Mouse (Mus musculus) adrenal gland, adult 18-20 months (tissue): ENCODE data around the gene Ei24. TPM values are rescaled to one million over a fixed set of nuclear protein-coding genes. Genes with fewer than 3 reads are reported as not detected.

ENCODE experiments used
- DNase-seq, 2 experiments: peaks; one replicate each; pipeline ENCODE4 v3.0.0; 2021 to 2022; ENCODE audit warnings: low spot score in 2 of 2
- long read RNA-seq, 2 experiments: library from polyadenylated mRNA; stranded (forward); transcript quantifications; one replicate each; pipeline ENCODE4 v2.0.0; 2021
- total RNA-seq, 2 experiments: library from RNA; stranded (reverse); gene quantifications; 1 replicate in 1 of 2; 2 replicates in 1 of 2; pipeline ENCODE4 v1.2.3; 2021

Ei24 gene
- total RNA-seq, result 100 to 1,000 TPM; 118 to 130 TPM
- long read RNA-seq, experiment 1, transcript Ei24-202 (11 exons, 2,309 nt), result minor isoform, 6 of 123 reads
- long read RNA-seq, experiment 1, transcript Ei24-201 (11 exons, 2,220 nt), result major isoform, 107 of 123 reads
- long read RNA-seq, experiment 1, partial matches to known transcripts, result 0 of 123 reads
- long read RNA-seq, experiment 1, other reads (novel, unspliced or antisense), result 10 of 123 reads
- long read RNA-seq, experiment 2, transcript Ei24-201 (11 exons, 2,220 nt), result major isoform, 144 of 169 reads
- long read RNA-seq, experiment 2, transcript Ei24-202 (11 exons, 2,309 nt), result minor isoform, 6 of 169 reads
- long read RNA-seq, experiment 2, partial matches to known transcripts, result 4 of 169 reads
- long read RNA-seq, experiment 2, other reads (novel, unspliced or antisense), result 13 of 169 reads

DNA sequence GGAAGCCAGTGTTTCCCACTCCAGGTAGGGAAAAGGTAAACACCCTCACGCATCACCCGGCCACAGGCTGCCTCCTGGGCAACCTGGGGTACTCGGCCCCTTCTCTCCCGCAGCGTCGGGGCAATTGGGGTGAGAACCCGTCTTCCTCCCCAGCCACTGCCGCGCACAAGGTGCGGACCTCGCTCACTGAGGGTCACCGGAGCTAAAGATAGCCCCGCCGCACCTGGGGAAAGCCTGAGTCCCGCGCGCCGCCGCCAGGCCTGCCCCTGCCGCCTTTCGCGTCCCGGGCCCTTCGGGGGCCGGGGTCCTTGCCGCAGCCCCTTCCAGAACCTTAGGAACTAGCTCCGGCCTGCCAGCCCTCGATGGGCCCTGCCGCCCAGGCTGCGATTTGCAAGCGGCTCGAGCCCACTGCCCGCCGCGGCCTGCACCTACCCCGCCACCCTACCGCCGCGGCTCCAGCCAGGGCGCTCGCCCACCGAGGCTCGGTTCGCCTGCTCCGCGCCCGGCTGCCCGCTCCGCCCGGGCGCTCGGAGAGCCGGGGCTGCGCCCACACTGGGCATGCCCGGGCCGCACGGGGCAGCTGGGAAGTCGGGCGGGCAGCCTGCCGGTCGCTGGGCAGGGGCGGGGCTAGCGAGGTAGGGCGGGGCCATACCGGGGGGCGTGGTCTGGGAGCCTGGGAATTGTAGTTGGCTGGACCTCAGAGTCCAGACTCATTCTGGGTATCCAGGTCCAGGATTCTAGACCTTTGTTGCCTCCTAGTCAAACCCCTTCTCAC lies at the start of gene Ei24:
TSS of gene Ei24 (minus strand) at position 613 of the 775 bp plus-strand sequence.
- DNase-seq, result peak; percentile 96 to 97

DNA sequence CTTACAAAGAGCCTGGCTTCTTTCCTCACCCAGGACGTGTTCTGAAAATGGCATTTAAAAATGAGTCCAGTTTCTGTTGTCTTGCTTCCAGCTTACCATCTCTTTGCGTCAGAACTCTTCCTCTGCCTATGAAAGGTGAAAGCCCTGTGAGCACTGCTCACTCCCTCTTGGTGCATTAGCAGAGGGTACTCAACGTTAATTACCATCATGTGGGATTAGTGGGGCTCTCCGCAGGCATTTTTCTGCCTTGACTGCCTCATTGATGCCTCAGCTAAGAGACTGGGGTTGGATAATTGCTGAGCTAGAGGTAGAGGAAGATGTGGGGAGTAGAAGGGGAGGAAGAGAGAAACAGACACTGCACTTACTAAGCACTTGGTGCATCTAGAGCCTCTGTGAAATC lies 49.2 kb upstream of the Ei24 start:
- DNase-seq, result no peak

DNA sequence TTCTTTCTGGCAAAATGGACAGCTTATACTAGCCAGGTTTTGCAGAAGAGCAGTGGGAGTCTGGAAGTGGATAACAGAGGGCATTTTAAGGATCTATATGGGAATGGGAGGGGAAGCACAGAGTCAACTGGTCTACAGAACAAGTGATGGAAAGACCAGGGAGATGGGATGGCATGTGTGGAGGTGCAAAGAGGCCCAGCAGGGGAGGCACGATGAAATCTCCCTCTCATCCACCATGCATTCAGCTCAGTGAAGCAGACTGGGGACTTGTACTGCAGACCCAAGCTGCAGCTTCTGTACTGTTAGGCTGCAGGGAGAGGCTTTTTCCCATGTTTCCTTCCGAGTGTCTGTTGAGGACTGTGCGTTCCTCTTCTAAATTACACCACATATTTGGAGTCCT lies 36.7 kb upstream of the Ei24 start:
- no peak for DNase-seq

DNA sequence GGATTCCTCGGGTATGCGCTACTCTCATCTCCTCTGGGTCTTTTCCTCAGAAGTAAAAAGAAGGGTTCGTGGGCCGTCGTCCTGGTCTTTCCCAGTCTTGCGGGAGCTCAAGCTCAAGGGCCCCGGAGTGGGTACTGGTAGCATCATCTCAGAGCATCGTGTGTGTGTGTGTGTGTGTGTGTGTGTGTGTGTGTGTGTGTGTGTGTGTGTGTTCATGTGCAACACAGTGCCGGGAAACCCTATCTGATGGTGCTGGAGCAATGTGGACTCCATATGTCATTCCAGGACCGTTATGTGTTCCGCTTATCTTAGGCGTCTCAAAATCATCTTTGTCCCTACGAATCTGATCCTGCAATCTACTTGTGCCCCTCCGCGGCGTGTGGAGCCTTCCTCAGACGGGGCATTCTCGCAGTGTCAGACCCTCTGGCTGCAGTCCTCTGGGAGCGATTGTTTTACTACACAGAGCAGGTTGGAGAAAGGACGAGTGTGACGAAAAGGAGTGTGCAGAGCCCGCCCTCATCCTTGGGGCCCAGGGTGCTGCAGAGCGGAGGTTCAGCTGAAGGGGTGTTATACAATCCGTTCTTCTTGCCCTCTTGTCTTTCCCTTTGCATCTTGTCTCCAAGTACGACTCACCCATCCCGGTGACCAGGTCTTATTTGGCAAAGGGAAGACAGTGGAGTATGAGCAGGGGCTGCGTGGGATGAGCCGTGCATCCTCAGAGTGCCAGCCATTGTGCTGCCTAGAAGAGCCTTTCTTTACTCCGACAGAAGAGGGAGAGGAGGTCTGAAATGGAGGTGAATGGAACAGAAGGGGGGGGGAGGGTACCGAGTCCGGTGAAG lies 36.1 kb upstream of the Ei24 start:
- peak in 1 of 2 experiments; percentile 4 for DNase-seq

DNA sequence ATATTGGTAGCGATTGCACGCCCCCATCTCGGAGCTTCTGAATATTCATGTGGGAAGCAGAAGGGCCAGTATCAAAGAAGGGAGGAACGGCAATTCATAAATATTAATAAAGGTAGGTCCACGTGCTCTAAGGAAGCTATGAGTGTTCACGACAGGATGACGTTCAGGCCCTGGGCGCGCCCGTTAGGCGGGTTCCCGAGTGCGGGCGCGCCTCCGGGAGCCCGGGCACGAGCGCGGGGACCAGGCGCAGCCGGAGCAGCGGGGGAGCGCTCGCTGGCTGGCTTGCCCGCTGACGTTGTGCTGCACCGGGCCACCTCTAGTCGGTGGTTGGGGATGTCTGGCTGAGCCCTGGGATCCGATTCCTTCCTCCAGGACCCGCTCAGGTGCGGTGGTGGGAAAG lies 35.3 kb upstream of the Ei24 start:
- DNase-seq, result peak; percentile 53 to 61

DNA sequence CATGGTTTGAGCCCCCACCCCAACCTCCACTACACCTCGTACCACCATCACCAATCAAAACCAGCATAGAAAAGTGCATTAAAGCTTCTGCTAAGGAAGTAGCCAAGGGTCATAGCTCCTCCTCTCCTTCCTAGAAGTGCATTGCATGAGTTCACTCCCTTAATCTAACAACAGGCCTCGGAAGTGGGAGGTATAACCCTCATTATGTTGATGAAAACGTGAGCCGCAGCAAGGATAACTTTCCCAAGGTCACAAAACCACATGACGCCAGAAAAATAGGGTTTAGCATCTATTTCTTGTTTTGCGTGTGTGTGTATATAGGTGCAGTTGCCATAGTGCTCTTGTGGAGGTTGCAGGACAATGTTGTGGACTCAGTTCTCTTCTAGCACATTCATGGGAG lies 34.2 kb upstream of the Ei24 start:
- DNase-seq, result no peak

DNA sequence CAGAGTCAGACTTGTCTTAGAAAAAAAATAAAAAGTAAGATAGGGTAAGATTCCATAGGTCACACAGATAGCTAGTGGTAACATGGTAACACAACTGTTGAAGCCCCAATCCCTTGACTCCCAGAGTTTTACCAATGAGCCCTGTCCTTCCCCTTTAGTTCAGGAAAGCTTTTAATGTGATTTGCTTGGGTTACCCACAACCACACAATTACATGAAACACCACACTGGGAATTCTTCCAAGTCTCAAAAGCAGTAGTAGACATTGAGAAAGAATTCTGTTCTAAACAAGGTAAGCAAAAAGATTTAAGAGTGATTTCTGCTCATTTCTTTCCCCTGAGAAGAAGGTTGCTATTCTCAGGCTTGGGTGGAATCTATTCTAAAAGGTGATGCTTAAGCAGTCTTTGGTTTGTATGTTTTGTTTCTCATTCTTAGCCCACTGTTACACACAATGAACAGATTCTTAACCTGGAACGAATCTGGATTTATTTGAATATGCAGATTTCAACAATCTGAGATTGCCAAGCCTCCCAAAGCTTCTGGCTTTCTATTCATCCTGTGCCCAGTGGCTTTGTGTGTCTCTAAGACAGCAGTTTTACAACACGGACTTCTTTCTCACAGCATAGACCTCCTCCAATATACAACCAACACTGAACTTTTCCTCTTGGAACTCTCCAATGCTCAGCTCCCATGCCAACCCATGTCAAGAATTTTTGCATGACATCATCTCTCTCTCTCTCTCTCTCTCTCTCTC lies 29.6 kb upstream of the Ei24 start:
- no peak for DNase-seq

DNA sequence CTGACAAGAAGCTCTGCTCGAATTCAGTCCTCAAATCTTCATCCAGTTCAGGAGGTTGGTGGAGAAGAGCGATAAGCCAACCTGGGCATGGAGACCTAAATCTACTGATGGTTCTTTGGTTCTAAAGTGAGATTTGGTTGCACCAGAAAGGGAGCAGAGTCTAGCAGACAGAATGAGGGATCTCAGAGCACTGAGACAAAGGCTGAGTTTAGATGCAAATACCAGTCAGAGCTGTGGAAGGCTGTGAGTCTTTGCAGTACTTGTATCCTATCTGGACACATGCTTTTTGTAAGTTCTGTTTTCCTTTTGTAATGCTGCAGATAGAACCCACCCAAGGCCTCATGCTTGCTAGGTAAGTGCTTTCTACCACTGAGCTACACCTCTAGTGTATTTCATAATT lies 24.8 kb upstream of the Ei24 start:
- no peak for DNase-seq

DNA sequence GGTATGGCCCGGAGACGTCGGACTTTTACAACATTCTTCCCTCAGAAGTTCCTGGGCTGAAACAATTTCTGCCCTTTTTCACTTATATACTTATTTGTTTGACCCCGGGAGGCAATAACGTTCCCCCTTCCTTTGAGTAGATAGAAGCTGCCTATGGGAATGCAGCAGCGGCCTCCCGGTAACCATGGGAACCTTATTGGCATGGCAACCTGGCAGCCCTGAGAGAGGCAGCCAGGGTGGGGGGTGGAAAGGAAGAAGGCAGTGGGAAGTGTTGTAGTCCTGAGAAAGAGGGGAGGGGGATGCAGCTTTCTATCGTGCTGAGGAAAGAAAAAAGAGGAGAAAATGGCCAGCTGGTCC lies 24.4 kb upstream of the Ei24 start, which contains the start of gene Fez1:
TSS of gene Fez1 (plus strand) at position 221 of the 357 bp plus-strand sequence.
- no peak for DNase-seq

DNA sequence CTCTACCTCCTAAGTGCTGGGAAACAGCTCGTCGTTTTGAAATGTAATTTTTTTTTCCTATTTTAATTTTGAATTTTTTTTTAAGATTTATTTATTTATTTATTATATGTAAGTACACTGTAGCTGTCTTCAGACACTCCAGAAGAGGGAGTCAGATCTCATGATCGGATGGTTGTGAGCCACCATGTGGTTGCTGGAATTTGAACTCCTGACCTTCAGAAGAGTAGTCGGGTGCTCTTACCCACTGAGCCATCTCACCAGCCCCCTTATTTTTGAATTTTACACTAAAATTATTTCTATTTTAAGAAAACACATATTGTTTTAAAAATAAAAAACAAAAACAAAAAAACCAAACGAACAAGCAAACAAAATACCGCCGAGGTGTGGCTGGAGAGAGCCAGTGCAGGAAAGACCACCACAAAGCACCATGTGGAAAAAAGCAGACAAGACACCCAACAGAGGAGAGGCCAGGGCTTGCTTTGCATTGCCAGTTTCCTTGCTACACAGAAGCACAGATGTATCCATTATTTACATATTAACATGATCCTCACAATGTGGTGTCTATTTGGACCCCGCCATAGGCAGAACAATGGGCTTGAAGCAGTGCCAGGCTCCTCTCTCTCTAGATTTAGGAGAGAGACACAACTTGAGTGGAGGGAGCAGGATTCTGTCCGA lies 23.9 kb upstream of the Ei24 start:
- no peak for DNase-seq

DNA sequence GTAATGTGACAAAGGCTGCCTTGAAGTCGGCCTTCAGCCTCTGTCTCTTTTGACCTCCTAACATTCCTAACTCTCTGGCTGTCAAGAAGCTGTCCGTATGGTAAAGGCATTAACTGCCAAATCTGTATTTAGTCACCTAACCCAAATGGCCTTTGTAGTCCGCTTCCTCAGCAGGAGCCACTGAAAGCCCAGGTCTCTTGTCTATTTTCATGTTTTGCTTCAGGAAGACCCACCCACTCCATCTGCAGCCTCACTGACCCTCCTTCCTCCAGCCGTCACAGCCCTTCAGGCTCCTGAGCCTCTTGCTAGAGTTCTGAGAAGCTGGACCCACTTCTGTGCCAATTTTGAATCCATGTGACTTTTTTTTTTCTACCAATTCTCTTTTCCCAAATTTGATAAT lies 21.7 kb upstream of the Ei24 start:
- DNase-seq, result no peak

DNA sequence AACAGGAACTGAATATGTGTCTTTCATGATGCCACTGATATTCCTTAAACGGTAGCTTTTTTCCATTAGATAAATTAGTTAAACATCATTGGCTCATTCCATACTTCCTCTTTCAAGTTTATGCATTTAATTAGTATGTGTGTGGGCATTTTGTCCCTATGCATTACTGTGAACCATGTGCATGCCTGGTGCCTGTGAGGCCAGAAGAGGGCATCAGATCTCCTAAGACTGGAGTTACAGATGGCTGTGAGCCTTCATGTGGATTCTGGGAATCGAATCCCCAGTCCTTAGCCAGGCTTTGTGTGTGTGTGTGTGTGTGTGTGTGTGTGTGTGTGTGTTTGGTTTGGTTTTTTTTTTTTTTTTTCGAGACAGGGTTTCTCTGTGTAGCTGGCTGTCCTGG lies 17.3 kb upstream of the Ei24 start:
- DNase-seq, result no peak

DNA sequence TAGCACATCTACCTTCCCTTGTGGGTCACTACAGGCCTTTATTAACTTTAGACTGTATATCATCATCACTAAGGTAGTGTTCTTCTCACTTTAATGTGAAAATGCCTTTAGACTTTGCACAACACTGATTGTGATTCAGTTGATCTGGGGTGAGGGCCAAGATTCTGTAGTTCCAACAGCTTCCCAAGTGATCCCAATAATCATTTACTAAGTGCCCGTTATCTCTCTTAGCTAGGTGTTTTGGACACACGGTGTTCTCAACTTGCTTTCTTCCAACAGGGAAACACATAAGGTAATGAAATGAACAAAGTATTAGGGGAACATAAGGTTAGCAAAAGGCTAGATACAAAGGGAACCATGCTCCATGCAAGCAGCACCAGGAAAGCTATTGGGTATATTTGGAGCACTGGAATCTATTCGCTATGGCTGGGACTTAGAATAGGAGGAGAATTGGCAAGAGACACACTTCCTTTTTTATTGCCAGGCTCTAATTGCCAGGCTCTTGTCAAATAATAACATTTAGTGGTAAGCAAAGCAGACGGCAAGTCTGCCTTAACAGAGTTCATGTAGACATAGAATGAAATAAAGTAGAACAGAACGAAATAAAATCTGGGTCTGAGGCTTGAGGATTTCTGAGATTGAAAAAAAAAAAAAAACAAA lies 11.1 kb upstream of the Ei24 start:
- no peak for DNase-seq

DNA sequence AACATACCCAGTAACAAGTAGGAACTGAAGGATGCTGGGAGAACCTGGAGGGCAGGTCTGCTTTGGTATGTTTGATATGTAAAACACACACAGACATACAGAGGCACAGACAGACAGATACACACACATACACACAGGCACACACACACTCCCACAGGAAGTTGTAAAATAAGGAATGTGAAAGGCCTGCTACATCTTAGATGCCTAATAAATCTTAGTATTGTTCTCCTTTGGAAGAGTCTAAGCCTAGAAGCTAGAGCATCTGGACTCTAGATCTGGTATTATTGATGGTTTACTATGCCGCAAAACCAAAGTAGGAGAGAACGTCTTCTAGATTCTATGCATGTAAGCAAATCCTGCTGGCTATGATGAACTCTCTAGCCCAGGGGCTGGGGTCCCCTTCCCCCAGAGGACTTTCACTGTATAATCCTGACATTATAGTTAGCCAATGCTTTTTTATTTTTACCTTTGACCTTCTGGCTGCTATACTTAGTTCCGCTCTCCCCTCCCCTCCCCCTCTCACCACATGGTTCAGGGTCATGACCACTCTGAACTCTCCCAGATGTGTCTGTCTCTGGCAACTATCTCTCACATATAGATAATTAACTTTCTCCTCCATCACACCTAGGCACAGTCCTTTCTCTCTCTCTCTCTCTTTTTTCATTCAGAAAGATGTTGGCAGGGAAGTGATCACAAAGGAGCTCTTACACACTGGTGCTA lies 8.2 kb upstream of the Ei24 start:
- DNase-seq, result no peak

DNA sequence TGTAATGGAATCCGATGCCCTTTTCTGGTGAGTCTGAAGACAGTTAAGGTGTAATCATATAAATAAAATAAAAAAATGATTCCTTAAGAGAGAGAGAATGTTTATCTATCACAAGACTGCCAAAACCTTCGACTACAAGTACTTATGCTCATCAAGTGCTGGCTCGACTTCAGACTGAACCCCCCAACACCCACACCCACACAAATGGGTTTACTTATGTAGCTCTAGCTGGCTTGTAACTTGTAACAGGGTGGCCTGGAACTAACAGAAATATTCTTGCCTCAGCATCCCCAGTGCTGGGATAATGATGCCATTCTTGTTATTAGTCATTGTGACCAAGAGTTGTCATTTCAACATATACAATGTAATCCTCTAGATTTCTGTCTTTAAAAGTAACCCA lies 6.7 kb upstream of the Ei24 start:
- DNase-seq, result no peak

DNA sequence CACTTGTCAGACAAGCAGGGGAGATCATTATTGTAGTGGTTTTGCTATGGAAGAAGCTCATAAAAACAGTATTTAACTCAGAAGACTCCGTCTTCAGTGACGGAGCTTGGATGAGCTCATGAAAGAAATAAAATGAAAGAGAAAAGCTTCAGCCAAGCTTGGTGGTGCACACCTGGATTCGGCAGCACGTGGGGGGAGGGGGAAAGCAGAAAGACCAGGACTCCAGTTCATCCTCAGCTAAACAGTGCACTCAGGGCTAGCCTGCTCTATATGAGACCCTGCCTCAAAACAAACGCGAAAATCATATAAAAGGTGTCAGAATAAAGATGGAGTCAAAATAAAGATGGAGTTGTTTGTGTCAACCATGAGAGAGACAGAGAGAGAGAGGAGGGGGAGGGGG lies 6.2 kb upstream of the Ei24 start:
- no peak for DNase-seq

DNA sequence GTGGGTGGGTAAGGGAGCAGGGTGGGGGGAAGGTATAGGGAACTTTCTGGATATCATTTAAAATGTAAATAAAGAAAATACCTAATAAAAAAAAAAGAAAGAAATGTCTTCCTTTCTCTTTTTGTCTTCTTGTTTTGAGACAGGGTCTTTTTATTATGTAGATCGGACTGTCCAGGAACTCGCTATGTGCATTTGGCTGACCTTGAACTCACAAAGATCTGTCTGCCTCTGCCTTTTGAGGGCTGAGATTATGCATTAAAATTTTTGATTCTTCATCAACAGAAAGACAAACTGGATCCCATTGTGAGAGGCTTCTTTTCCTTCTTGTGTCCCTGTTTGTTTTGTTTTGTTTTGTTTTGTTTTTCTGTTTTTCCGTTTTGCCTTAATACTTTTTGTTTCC lies 5.8 kb upstream of the Ei24 start:
- DNase-seq, result no peak

DNA sequence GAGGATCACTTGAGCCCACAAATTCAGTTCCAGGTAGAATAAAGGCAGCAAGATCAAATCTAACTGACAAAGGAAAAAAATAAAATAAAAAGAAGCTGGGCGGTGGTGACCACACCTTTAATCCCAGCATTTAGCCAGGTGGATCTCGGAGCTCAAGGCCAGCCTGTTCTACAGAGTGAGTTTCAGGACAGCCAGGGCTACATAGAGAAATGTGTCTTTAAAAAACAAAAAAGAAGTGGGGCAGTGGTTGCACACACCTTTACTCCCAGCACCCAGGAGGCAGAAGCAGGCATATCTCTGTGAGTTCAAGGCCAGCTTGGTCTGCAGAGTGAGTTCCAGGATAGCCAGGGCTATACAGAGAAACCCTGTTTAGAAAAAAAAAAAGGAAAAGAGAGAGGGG lies 4.8 kb upstream of the Ei24 start:
- no peak for DNase-seq

DNA sequence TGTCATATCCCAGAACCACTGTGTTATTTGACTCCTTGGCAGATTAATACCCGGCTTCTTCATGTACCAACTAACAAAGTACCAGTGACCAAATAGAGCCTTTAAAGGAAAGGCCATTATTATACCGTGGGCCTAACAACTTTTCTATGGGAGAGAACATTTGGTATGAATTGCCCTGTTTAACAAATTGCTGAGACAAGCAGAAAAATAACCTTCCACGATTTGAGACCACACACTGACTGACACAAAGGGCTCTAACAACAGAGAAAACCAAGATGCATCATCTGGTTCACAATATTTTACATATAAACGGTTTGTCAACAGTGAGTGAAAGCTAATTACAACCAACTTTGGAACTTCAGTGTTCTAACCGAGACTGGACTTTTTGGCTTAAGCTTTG lies 969 bp downstream of the Ei24 start:
- no peak for DNase-seq
